Mouse (Mus musculus) layer of hippocampus, postnatal 14 days (tissue): ENCODE measurements around the gene Wdpcp. TPM values are rescaled to one million over a fixed set of nuclear protein-coding genes. Genes with fewer than 3 reads are reported as not detected.

Experiments
- DNase-seq, 2 experiments: peaks; one replicate each; pipeline ENCODE4 v3.0.0; 2021 to 2022; ENCODE audit warnings: low spot score in 2 of 2, mixed read lengths in 1 of 2
- total RNA-seq, 2 experiments: library from RNA; stranded (reverse); gene quantifications; 2 replicates each; pipeline ENCODE4 v1.2.3; 2021

Wdpcp gene
- total RNA-seq, 2 experiments from 2014 or later = 12.0 to 12.3 TPM

GRCm38 (mm10) chr11:21567733-21568132, 4.3 kb upstream of the Wdpcp start:
- no peak for DNase-seq

GRCm38 (mm10) chr11:21569002-21569401, 3.0 kb upstream of the Wdpcp start:
- no peak for DNase-seq

GRCm38 (mm10) chr11:21569456-21570108, 2.5 kb upstream of the Wdpcp start:
- DNase-seq = peak in 1 of 2 experiments; percentile 50

- DNase-seq = no peak
Observed at GRCm38 (mm10) chr11:21570109-21570474, 1.9 kb upstream of the Wdpcp start.

GRCm38 (mm10) chr11:21570973-21571372, 1.1 kb upstream of the Wdpcp start:
- DNase-seq = peak in 1 of 2 experiments; percentile 54

GRCm38 (mm10) chr11:21581472-21581871, 9.4 kb downstream of the Wdpcp start:
- DNase-seq = no peak

- no peak for DNase-seq
Observed at GRCm38 (mm10) chr11:21583286-21583685, 11.3 kb downstream of the Wdpcp start.

- no peak for DNase-seq
Observed at GRCm38 (mm10) chr11:21602497-21602896, 30.5 kb downstream of the Wdpcp start.

GRCm38 (mm10) chr11:21615915-21616314, 43.9 kb downstream of the Wdpcp start:
- DNase-seq = peak in 1 of 2 experiments; percentile 3

GRCm38 (mm10) chr11:21634171-21634907, 62.3 kb downstream of the Wdpcp start:
- no peak for DNase-seq

GRCm38 (mm10) chr11:21638341-21638740, 66.3 kb downstream of the Wdpcp start:
- no peak for DNase-seq

- no peak for DNase-seq
Observed at GRCm38 (mm10) chr11:21639534-21639933, 67.5 kb downstream of the Wdpcp start.

GRCm38 (mm10) chr11:21644231-21644630, 72.2 kb downstream of the Wdpcp start:
- DNase-seq = no peak

- DNase-seq = no peak
Observed at GRCm38 (mm10) chr11:21646136-21646535, 74.1 kb downstream of the Wdpcp start.

- DNase-seq = peak; percentile 5 to 56
Observed at GRCm38 (mm10) chr11:21658985-21659384, 87.0 kb downstream of the Wdpcp start.

GRCm38 (mm10) chr11:21677034-21677433, 105.0 kb downstream of the Wdpcp start:
- no peak for DNase-seq

- DNase-seq = peak; percentile 39 to 70
Observed at GRCm38 (mm10) chr11:21688441-21688840, 116.4 kb downstream of the Wdpcp start.

GRCm38 (mm10) chr11:21690730-21691129, 118.7 kb downstream of the Wdpcp start:
- no peak for DNase-seq

GRCm38 (mm10) chr11:21694087-21694486, 122.1 kb downstream of the Wdpcp start:
- DNase-seq = no peak

GRCm38 (mm10) chr11:21697642-21698041, 125.6 kb downstream of the Wdpcp start:
- DNase-seq = no peak

- DNase-seq = peak in 1 of 2 experiments; percentile 46
Observed at GRCm38 (mm10) chr11:21713508-21713907, 141.5 kb downstream of the Wdpcp start.

- DNase-seq = no peak
Observed at GRCm38 (mm10) chr11:21714065-21714464, 142.0 kb downstream of the Wdpcp start.

GRCm38 (mm10) chr11:21726329-21726728, 154.3 kb downstream of the Wdpcp start:
- no peak for DNase-seq
